Mouse (Mus musculus) mature B cell (primary cell): ENCODE results near the gene Aldh4a1.

ENCODE experiments used
- in situ Hi-C: fragments of 300-500 bp; cut with MboI; formaldehyde crosslinking; loops from 2 replicates; pipeline ENCODE4 v1.14.3; 2019

The Aldh4a1 gene

DNA sequence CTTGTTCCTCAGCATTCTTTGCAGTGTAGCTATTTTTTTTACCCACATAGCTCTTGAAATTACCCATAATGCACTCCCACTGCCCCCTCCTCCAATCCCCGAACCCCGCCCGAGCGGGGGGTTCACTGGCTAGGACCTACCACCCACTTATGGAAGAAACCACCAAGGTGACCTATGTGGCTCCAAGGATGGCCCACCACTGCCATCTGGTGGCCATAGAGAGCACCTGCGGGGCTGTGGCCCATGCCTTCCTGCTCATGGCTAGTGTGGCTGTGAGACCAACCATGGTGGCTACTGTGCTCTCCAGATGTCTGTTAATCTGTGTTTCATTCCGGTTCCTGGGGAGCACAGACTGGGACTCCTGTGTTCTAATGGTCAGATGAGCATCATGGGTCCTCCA is 47.2 kb downstream of the Aldh4a1 start:
- in situ Hi-C loops: no loop called here

DNA sequence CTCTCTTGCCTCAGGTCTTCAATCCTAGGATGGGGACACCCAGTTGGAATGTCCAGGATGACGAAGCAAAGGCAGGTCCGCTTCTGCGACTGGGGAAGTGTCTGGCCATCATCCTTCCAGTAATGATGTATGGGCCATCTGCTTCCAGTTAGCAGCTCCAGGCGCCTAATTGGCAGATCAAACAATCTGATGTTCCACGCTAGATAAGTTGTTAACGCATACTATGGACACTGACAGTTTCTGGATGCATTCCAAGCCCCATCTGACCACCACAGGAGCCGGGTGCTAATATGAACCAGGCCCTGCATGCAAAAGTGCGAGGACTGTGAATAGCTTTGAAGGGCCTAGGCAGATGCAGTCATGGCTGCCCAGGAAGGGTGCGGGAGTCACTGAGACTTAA is 53.0 kb downstream of the Aldh4a1 start:
- in situ Hi-C loops: no loop called here

GRCm38 (mm10) chr4:139683728-139684638 is 61.3 kb downstream of the Aldh4a1 start:
- in situ Hi-C loops: no loop called here

DNA sequence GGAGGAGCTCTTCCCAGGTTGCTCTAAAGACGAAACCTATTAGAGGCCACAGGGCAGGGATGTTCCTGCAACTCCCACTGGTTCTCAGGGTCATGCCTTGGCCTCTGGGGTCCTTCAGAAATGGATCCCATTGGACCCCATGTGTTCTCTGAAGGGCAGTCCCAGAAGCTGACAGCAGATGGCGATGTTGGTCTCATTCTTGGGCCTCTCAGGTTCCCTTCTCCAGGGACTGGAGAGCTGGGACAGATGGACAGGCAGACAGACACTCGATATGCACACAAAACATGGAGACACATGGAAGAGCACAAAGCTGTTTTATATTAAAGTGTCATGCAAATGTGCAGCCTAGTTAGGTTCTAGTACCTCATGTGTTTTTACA is 62.0 kb downstream of the Aldh4a1 start:
- in situ Hi-C loops: no loop called here

- in situ Hi-C loops: no loop called here
These were observed 65.4 kb downstream of the Aldh4a1 start for GRCm38 (mm10) chr4:139688058-139688457.

DNA sequence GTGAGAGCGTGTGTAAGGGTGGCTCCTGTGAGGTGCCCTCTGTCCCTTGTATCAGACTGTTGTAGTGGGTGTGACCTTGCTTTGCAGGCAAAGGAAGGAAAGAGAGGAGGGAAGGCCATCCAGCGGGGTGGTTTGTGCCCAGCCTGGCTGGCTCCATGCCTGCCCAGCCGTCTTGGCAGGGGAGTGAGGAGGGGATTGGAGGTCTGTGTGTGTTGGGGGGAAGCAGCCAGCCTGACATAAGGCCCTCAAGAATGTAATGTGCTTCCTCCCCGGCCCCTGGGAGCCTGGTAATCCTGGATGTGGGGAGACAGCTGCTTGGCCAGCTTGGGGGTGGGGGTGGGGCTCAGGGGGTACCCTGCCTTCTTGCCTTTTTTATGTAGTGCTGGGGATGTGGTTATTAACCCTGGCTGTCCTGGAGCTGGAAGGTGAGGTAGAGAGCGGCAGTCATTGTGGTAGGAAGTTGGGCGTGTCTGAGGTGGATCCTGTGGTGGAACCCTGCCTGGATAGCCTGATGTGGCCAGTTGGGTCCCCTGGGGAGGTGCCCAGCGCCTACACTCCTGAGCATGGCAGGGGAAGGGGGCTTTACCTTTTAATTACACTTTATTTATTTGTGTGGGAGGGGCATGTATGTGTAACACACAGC is 67.1 kb downstream of the Aldh4a1 start:
- in situ Hi-C loops: loop anchor here (10.0 kb wide), 1 partner anchor 165 kb away; no protein-coding TSS in a partner anchor

GRCm38 (mm10) chr4:139693315-139693714 is 70.6 kb downstream of the Aldh4a1 start:
- in situ Hi-C loops: loop anchor here (10.0 kb wide), 1 partner anchor 161 kb away; no protein-coding TSS in a partner anchor

DNA sequence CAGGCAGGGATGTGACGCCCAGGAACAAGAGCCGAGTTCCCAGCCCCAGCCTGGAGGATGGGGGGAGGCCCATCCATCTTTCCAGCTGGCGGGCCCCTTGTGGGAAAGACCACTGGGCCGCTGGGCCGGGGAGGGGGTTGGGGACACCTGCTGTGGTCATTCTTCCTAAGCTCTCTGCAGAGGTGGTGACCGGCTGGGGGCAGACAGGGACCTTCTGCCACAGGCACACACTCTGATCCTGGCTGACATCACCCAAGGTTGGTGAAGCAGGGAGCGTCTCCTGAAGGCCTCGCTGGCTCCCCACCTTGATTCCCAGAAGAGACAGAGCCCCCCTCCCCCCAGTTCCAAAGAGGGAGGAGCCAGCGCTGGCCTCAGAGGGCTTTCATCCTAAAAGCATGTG is 75.1 kb downstream of the Aldh4a1 start:
- in situ Hi-C loops: loop anchor here (10.0 kb wide), 1 partner anchor 157 kb away; no protein-coding TSS in a partner anchor

GRCm38 (mm10) chr4:139698602-139699001 is 75.9 kb downstream of the Aldh4a1 start:
- in situ Hi-C loops: loop anchor here (10.0 kb wide), 1 partner anchor 156 kb away; no protein-coding TSS in a partner anchor
